8 mouse cellular contexts compared by ENCODE assay signal in the genomic region with DNA sequence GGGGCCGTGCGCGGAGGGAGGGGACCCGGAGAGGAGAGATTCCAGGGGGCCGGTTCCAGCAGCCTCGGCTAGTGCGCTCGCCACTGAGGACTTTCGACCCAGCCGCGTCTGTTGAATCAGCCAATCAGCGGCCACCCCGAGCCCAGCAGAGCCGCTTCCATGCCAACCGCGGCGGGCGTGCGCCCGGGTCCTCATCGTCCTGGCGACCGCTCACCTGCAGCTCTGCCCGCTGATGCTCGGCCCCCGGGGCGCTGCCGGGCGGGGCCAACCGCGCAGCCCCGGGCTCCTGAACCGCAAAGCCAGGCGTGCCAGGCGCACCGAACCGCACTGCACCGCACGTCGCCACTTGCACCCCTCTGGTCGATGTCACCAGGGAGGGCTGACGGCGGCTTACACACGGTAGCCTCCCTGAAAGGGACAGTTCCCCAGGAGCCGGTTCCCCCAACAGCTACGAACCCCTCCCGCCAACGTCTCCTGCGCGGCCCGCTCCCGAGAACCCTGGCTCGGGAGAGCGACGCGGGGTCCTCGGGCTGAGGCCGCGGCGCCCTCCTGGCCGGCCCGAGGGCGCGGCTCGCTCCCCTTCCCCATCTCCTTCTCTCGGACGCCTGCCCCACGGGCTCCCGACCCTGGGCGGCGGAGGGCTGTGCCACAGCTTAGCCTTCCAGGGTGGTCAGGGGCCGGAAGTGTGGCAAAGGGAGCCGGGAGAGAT. TPM values are rescaled to one million over a fixed set of nuclear protein-coding genes. Genes with fewer than 3 reads are reported as not detected.
DNase-seq lines count a peak whose midpoint lies in the region; ATAC-seq lines count a peak whose summit lies in the region.

Ccna1 (minus strand) TSS at position 464 of the 709 bp plus-strand sequence.

- intact Hi-C loops in gastrocnemius, postnatal 36 days (cut with DNase I): no loop called here
- intact Hi-C loops in left cerebral cortex, postnatal 14 days (cut with DNase I): no loop called here

- ATAC-seq in megakaryocyte progenitor cell, adult 5-6 weeks (replicated peaks; ENCODE audit: poor library complexity): peak; percentile 54
- ATAC-seq in megakaryocyte-erythroid progenitor cell, adult 5-6 weeks (replicated peaks; ENCODE audit: low FRiP score, low TSS enrichment, poor library complexity, severe bottlenecking): no peak

- DNase-seq in adrenal gland, postnatal 14 days: peak; percentile 75
- peak; percentile 90 for DNase-seq in embryo, embryonic 11 days
- peak; percentile 21 to 31 for DNase-seq in gastrocnemius, postnatal 36 days
- peak; percentile 10 for DNase-seq in hindlimb bud, embryonic 11.5 days (ENCODE audit: extremely low spot score, low read depth, low spot score)
- peak; percentile 74 to 76 for DNase-seq in left cerebral cortex, postnatal 14 days (ENCODE audit: low spot score in 2 of 2)
- peak; percentile 76 for DNase-seq in right cerebral cortex, postnatal 4 days

RNA-seq across cellular contexts. Expression of gene Ccna1, which starts in this region (rescaled TPM):
- 0.49 and 0.89 TPM in 2 replicates for total RNA-seq in adrenal gland, postnatal 14 days (2021)
- not detected for total RNA-seq in gastrocnemius, postnatal 36 days (2021)
- 1 to 10 TPM; 1.6 to 1.9 TPM for total RNA-seq in left cerebral cortex, postnatal 14 days (2021)
- total RNA-seq in megakaryocyte progenitor cell, adult 5-6 weeks (2015): not detected in 2 replicates
- not detected in 2 replicates for total RNA-seq in megakaryocyte progenitor cell, adult 5-6 weeks (2017)
- not detected in 2 replicates for total RNA-seq in megakaryocyte-erythroid progenitor cell, adult 5-6 weeks (2014; fragmentation: Nextera tagmentation)
- total RNA-seq in megakaryocyte-erythroid progenitor cell, adult 5-6 weeks (2017): not detected in 2 replicates

Comparison
In these comparisons a context has a peak if more than half of its experiments do, and no peak if none do; other contexts are left out.
1. Peak in DNase-seq in adrenal gland, postnatal 14 days; RNA of the gene not detected or under 1 TPM.
2. Peak in DNase-seq in gastrocnemius, postnatal 36 days; RNA of the gene not detected or under 1 TPM.
3. Peak in ATAC-seq in megakaryocyte progenitor cell, adult 5-6 weeks; RNA of the gene not detected or under 1 TPM.
4. DNase-seq: peak in every context shown above with its lines; median percentile 90 in embryo, embryonic 11 days; 76 in right cerebral cortex, postnatal 4 days; 75 in adrenal gland, postnatal 14 days; 75 in left cerebral cortex, postnatal 14 days; 26 in gastrocnemius, postnatal 36 days; 10 in hindlimb bud, embryonic 11.5 days.